Mouse (Mus musculus) heart, adult 2 months (tissue): ENCODE measurements around the gene Lyplal1. TPM values are rescaled to one million over a fixed set of nuclear protein-coding genes. Genes with fewer than 3 reads are reported as not detected.

Experiments used
- DNase-seq, 2 experiments: peaks; one replicate each; pipeline ENCODE4 v3.0.0; 2021
- H3K27ac ChIP-seq: fragments of 200-600 bp; 2 replicates; pipeline ENCODE4 v1.8.1; 2022
- H3K27me3 ChIP-seq: fragments of 200-500 bp; 2 replicates; pipeline ENCODE4 v1.6.1; 2012; ENCODE audit warnings: mild to moderate bottlenecking, low read length, inconsistent platforms, mixed read lengths; ENCODE audit not compliant: control insufficient read depth, insufficient read depth
- H3K36me3 ChIP-seq: fragments of 200-500 bp; 2 replicates; pipeline ENCODE4 v1.6.1; 2012; ENCODE audit warnings: low read length, inconsistent platforms; ENCODE audit not compliant: control insufficient read depth, insufficient read depth
- H3K4me1 ChIP-seq: fragments of 200-500 bp; 2 replicates; pipeline ENCODE4 v1.6.1; 2011; ENCODE audit warnings: low read length; ENCODE audit not compliant: control insufficient read depth, insufficient read depth
- H3K4me3 ChIP-seq: fragments of 200-600 bp; 2 replicates; pipeline ENCODE4 v1.8.1; 2022
- H3K79me2 ChIP-seq: fragments of 200-500 bp; replicated peaks from 2 replicates; pipeline ENCODE4 v1.6.1; 2012; ENCODE audit warnings: mild to moderate bottlenecking, inconsistent platforms, low read length, moderate library complexity, mixed read lengths; ENCODE audit not compliant: control insufficient read depth, insufficient read depth
- H3K9ac ChIP-seq: fragments of 200-500 bp; 2 replicates; pipeline ENCODE4 v1.6.1; 2012; ENCODE audit warnings: low read depth, mild to moderate bottlenecking, control low read depth, inconsistent platforms, low read length, mixed read lengths
- CTCF ChIP-seq: fragments of 200-600 bp; IDR thresholded peaks from 2 replicates; pipeline ENCODE4 v1.8.1; 2022; ENCODE audit warnings: antibody characterized with exemption, mild to moderate bottlenecking, moderate library complexity
- EP300 ChIP-seq: fragments of 200-500 bp; IDR thresholded peaks from 2 replicates; pipeline ENCODE4 v1.6.1; 2011; ENCODE audit warnings: low read depth, low read length, control low read depth; ENCODE audit not compliant: insufficient read depth
- POLR2A ChIP-seq: fragments of 200-500 bp; IDR thresholded peaks from 2 replicates; pipeline ENCODE4 v1.6.1; 2011; ENCODE audit warnings: mild to moderate bottlenecking, low read depth, low read length, control low read depth; ENCODE audit not compliant: insufficient read depth
- WGBS: fragments of 180-500 bp; shearing (Covaris S2); methylation state at CpG from one replicate; pipeline ENCODE4 v1.1.7; 2018; 5-methylcytosine and 5-hydroxymethylcytosine counted together
- intact Hi-C: fragments of 180-260 bp; cut with DNase I; formaldehyde crosslinking; loops from one replicate; pipeline ENCODE4 v1.15.1; 2025
- polyA plus RNA-seq: library from polyadenylated mRNA; depleted of rRNA; stranded (reverse); fragments of >200 nt; gene quantifications from 2 replicates; pipeline ENCODE4 v1.2.3, GENCODE M21; 2012
- total RNA-seq, 2 experiments: library from RNA; stranded (reverse); gene quantifications; 2 replicates each; pipeline ENCODE4 v1.2.3; 2021

Gene Lyplal1
- total and polyA plus RNA-seq, 3 experiments: 1.9 to 2.8 (median 2.6) TPM

DNA sequence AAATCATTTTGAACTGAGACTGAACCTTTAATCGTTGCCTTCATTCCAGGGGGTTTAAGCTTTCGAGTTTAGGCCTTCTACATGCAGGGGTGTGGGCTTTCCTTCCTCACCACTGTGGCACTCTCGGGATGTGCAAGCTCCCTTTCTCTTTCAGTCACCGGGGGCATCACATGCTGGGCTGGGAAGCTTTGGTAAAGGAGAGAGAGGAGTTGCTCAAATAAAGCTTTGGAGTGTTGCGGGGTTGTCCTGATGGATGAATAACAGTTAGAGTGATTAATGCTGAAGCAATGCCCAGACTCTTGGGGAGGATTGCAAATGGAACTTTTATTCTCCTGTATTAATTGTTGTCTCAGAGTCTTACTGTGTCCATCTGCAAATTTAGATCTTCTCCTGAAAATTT lies 2.7 kb upstream of the Lyplal1 start:
- H3K27me3 ChIP-seq: no peaks in the 10 kb centered on the region
- intact Hi-C loops: loop anchor here (10.0 kb wide), 2 partner anchors 455 to 585 kb away; partner anchors contain the start of gene Tgfb2
- 68% methylated on average over 5 of the region's 5 CpGs for WGBS
- no peaks in the 10 kb centered on the region for H3K36me3 ChIP-seq
- H3K4me1 ChIP-seq: no peaks in the 10 kb centered on the region; the same call in 1 of the 2 replicates
- TF ChIP-seq CTCF (no peak), POLR2A (no peak), EP300 (no peak)
- H3K79me2 ChIP-seq: no peaks in the 10 kb centered on the region
- no peak for DNase-seq
- H3K27ac ChIP-seq: no peak overlapping the region
- H3K4me3 ChIP-seq: no peak overlapping the region
- no peak overlapping the region for H3K9ac ChIP-seq

DNA sequence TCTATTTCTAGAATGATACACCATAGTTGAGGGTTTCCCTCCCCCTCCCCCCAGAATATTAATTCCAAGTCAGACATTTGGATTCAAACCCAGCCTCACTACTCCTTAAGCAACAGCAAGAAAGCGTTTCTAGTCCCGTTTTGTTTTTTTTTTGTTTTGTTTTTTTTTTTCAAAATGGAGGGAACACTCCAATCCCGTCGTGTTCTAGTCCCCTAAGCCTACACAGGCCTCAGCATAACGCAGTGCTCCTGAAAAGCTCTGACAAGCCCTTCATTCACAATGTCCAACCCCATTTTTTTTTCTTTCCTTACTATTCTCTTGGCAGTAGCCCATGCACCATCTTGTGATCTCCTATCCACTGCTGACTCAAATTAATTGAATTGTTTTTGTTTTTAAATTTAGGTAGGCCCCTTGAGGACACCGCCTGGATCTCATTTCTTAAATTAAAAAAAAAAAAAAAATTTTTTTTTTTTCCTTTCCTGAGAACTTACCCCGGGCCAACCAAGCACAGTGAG lies 967 bp downstream of the Lyplal1 start:
- H3K36me3 ChIP-seq: no peaks in the 10 kb centered on the region
- 64% methylated on average over 7 of the region's 7 CpGs for WGBS
- H3K4me1 ChIP-seq: no peaks in the 10 kb centered on the region; the same call in 1 of the 2 replicates
- H3K27me3 ChIP-seq: no peaks in the 10 kb centered on the region
- H3K9ac ChIP-seq: no peak overlapping the region
- DNase-seq: no peak
- no peak overlapping the region for H3K27ac ChIP-seq
- intact Hi-C loops: loop anchor here (10.0 kb wide), 2 partner anchors 459 to 589 kb away; partner anchors contain the start of gene Tgfb2
- H3K4me3 ChIP-seq: no peak overlapping the region
- H3K79me2 ChIP-seq: no peaks in the 10 kb centered on the region
- no peak for TF ChIP-seq CTCF
- TF ChIP-seq POLR2A: no peak
- no peak for TF ChIP-seq EP300

DNA sequence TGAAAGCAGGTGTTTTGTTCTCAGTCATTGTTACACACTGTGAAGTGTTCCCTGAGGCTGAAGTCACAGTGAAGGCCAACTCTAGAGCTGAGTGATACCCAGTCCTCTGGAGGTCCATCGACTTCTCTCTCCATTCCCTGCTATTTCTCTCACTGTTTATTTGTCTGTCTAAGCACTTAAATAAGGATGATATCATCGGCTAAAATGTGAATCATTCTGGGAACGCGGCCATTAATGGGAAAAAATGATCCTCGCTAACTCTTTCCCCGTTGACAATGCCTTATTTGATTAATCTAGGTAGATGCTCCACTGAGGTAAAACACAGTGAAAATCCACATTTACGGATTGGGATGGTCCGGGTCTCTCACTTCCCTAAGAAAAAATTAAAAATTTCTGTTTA lies 14.8 kb downstream of the Lyplal1 start:
- DNase-seq: no peak
- Histone ChIP-seq H3K4me1 (no peaks in the 10 kb centered on the region), H3K79me2 (no peaks in the 10 kb centered on the region), H3K4me3 (no peak overlapping the region), H3K27me3 (no peaks in the 10 kb centered on the region), H3K9ac (no peak overlapping the region), H3K36me3 (no peaks in the 10 kb centered on the region), H3K27ac (no peak overlapping the region)
- intact Hi-C loops: no loop called here
- TF ChIP-seq POLR2A: no peak
- WGBS: 76% methylated on average over 8 of the region's 8 CpGs

DNA sequence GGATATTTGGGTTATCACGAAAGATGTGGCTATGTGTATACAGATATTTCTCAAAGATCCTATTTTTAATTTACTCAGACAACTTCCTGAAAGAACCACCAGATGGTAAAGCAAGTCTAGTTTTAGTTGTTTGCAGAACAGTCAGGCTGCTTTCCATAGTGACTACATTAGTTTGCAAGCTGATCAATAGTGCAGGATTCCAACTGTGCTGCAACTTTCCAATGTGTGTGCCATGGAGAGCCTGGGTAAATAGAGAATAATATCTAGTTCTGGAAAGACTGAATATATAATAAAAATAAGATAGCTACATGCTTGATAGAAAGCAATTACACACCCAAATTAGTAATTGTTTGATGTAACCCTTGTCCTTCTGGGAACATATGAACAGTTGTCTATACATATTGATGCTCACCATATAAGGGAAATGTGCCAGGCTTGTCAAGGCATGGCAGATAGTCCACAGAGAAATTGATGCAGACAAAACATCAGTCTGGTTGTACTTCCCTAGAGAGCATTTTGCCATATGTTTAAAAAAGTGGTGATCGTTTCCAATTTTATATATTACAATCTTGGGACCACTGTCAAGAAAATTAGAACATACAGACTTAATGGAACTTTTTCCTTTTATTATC lies 50.7 kb downstream of the Lyplal1 start:
- Histone ChIP-seq H3K9ac (no peak overlapping the region), H3K27ac (no peak overlapping the region), H3K4me3 (no peak overlapping the region), H3K27me3 (no peaks in the 10 kb centered on the region), H3K36me3 (no peaks in the 10 kb centered on the region), H3K4me1 (no peaks in the 10 kb centered on the region), H3K79me2 (no peaks in the 10 kb centered on the region)
- 83% methylated on average over 2 of the region's 2 CpGs for WGBS
- DNase-seq: no peak
- no peak for TF ChIP-seq CTCF
- no peak for TF ChIP-seq POLR2A
- no peak for TF ChIP-seq EP300
- intact Hi-C loops: no loop called here

DNA sequence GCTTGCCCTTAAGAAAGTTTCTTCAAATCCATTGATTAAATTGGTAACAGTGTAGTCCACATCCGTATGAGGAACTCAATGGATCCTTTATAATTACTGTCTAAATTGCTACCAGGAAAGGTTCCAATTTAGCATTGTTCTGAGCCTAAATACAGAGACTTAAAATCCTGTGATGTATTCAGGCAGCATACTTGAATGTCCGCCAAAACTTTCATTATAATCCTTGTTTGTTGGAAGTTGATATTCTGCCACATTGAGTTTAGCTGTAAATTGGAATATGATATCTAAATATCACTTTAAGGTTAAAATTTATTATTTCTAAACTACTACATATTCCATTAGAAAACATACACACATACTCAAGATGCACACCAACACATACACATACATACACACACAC lies 57.1 kb downstream of the Lyplal1 start:
- H3K27me3 ChIP-seq: no peaks in the 10 kb centered on the region
- WGBS: 65% methylated on average over 2 of the region's 2 CpGs
- H3K9ac ChIP-seq: no peak overlapping the region
- intact Hi-C loops: no loop called here
- TF ChIP-seq POLR2A: no peak
- TF ChIP-seq EP300: no peak
- no peak for TF ChIP-seq CTCF
- no peaks in the 10 kb centered on the region for H3K36me3 ChIP-seq
- H3K4me3 ChIP-seq: no peak overlapping the region
- no peaks in the 10 kb centered on the region for H3K79me2 ChIP-seq
- H3K4me1 ChIP-seq: no peaks in the 10 kb centered on the region
- no peak overlapping the region for H3K27ac ChIP-seq
- no peak for DNase-seq

DNA sequence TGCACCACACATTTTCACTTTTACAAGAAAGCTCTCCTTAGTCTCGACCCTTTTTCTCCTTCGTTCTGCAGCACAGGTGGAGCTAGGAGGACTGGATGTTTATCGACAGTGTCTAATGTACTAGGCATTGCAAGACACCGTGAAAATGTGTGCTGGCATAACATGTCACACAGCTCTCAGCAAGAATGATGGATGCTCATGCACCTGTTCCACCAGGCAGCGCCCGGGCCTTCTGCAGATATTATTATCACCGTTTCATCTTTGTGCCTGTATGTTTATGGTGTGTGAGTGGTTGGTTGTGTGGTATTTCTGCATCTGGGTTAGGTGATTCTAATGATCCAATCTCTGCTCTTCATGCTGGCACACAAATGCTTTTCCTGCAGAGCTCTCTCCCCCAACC lies 62.9 kb downstream of the Lyplal1 start:
- WGBS: 87% methylated on average over 7 of the region's 7 CpGs
- Histone ChIP-seq H3K4me3 (no peak overlapping the region), H3K27ac (no peak overlapping the region), H3K36me3 (no peaks in the 10 kb centered on the region), H3K4me1 (no peaks in the 10 kb centered on the region), H3K79me2 (no peaks in the 10 kb centered on the region), H3K27me3 (no peaks in the 10 kb centered on the region), H3K9ac (no peak overlapping the region)
- no peak for DNase-seq
- intact Hi-C loops: no loop called here
- no peak for TF ChIP-seq POLR2A
- TF ChIP-seq EP300: no peak
- no peak for TF ChIP-seq CTCF
